Mouse (Mus musculus) c-Kit-positive CD71-positive TER-119-negative erythroid progenitor cells, embryonic 14.5 days (primary cell): ENCODE data around the gene Chst3.
A peak's percentile ranks its signal among the peaks of the same experiment; 100 is the strongest.
"Not testable (repeated sequence)": the region's sequence is repeated elsewhere in the genome, so short reads cannot be mapped to it uniquely, and the experiment has no call there.

ENCODE experiments used
- DNase-seq: peaks from one replicate; pipeline ENCODE4 v3.0.0-alpha.2; 2013; ENCODE audit warnings: low read depth

Chst3 gene

DNA sequence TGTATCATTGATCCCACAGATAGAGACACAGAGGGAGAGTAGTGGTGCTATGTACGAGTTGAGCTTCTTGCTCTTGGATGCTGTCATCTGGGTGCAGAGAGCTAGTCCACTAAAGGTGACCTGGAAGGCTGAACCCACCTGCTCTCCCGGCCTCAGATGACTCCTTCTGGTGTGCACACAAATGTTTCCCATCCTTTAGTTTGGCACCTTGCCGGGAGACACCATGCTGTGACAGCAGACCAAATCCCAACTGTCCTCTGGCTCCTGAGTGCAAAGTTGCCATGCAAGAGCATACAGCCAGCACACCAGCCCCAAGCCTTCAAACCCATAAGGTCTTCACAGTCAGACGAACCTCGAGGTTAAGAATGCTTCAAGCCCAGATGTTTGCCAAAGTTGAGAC, 22.1 kb downstream of the Chst3 start:
- no peak for DNase-seq

DNA sequence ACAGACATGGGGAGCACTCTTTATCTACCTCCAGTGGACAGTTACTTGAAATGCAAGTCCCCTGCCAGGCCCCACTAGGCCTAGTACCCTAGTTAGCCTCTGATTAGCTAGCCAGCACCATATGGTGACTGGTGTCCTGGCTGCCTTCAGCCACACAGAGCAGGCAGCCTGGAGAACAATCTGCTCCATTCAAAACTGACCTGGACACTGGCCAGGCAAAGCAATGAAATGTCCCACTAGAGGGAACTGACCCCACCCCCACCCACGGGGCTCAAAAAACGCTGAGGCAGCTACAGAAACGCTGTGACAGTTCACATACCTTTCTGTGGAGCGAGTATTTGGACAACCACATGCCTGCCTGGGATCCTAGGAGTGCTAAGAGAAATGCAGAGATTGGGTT, 24.0 kb downstream of the Chst3 start:
- no peak for DNase-seq

DNA sequence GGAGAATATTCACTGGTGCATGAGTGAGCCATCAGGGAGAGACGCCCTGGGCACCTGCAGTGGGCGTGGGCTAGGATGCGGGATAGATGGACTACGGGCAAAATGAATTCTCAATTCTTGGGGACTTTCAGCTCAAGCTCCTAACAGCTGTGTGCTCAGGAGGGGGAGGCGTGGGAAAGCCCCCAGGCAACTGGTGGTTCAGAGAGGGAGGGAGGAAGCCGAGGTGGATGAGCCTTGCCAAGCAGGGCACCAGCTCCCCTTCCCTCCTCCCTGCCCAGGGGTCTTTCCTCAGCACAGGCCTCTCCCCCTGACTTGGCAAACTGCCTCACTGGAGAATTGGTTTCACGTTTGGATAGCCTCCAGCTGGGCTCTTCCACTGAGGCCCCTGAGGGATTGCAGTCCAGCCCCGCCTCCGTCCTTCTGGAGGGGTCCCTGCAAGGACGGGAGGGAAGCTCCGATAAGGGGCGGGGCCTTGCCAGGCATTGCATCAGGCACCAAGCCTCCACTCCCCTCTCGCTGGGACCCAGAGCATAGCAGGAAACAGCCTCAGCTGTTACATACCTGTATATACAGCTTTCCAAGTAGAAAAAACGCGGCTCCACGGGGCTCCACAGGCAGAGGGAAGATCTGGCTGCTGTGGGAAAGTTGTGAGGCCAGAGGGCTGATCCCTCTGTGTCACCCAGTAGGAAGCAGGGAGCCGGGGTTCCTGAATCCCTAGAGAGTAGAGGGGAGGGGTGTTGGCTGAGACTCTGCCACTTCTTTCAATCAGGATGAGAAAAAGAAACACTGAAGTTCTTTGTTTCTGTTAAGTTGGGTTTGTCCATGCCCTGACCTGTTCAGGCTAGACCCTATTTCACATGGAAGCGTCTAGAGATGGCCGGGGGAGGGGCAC, 25.3 kb downstream of the Chst3 start:
- DNase-seq: no peak

DNA sequence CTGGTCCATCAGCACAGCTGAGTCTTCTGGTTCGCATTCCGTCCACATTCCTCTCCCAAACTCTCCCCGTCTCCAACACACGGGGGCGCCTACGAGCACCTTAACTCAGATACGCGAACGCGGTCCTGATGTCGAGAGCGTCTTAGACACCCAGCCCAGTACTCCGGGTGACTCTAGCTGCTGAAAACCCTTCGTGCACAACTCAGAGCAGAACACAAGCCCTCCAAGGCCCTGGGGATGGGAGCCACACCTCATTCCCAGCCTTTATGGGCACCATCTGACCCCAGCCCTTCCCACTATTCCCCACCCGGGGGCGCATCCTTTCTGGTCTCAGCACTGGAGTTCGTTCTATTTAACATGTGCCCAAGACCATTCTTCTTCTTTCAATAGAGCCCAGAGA, 27.3 kb downstream of the Chst3 start:
- DNase-seq: peak; percentile 34

DNA sequence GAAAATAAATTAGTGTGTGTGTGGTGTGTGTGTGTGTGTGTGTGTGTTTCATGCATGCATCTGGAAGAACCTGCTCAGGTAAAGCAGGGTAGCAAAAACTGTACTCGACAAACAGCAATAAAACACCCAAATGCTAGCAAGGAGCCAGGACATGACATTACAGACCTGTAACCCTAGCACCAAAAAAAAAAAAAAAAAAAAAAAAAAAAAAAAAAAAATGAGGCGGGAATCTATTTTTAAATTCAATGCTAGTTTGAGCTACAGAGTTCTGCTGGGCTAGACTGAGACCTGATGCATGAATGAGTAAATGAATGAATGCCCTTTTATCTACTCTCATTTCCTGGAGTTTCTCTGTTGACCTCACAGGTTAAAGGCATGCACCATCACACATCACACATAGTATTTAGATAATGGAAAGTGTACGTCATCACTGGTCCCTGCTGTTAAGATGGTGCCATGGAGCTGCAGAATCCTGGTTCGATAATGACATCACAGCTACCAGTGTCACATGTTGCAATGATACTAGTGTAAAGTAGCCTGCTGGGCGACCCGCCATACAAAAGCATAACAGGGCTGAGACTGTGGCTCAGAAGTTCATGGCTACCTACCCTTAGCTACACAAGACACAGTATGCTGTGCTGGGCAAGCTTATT, 29.4 kb downstream of the Chst3 start:
- no peak for DNase-seq

DNA sequence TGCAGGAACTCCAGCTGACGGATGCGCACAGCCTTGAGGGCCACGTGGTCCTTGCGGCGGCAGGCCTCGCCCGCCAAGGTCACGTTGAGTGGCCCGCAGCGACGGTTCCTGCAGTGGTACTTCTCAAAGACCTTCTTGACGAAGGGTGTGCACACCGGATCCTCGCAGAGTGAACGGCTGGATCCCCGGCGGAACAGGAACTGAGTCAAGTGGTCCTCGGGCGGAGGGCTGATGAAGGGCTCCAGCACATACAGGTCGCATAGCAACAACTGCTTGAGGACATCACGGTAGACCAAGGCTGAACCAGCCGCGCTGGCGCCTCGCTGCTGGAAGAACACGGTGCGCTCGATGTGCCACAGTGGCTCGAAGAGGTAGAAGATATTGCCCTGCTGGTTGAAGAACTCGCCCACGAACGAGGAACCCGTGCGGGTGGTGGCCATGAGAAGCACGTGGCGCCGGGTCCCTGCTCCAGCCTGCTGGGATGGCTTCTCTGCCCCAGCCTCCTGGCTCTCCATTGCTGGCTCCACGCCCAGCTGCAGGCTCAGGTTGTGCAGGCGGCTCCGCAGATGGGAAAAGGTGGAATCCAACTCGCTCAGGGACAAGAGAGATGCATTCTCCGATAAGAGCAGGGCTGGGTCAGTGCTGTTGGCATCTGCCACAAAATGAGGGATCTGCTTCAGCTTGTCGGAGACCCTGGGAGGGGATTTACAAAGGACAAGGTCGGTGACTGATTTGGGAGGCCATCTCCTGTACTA, 32.7 kb downstream of the Chst3 start:
- no peak for DNase-seq

DNA sequence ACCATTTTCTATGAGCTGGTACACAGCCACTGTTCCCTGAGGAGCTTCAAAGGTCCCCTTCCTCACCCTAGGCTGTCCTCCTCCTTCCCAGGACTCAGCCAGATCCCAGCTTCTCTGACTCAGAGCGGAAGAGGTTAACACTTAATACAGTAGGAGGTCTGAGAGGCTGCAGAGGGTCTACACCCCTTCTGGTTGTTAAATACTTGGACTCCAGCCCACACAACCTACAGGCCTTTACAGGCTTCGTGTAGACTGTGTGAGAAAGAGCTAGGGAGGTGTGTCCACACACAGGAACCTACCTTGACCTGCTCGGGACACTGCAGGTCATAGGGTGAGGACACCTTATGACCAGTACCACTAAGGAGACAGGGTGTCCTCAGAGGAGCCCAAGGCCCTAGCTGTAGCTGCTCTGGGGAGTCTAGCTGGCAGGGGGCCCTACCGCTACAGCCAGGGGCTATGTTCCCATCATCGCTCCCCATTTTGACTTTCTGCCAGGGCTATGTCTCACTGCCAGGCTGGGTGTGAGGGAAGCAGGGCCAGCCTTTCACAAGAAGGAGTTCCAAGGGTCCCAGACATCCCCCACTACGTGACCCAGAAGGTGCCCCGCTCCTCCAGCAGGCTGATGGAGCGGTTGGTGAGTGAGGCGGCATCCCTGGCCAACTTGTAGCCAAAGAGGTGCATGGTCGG, 33.9 kb downstream of the Chst3 start:
- DNase-seq: no peak

DNA sequence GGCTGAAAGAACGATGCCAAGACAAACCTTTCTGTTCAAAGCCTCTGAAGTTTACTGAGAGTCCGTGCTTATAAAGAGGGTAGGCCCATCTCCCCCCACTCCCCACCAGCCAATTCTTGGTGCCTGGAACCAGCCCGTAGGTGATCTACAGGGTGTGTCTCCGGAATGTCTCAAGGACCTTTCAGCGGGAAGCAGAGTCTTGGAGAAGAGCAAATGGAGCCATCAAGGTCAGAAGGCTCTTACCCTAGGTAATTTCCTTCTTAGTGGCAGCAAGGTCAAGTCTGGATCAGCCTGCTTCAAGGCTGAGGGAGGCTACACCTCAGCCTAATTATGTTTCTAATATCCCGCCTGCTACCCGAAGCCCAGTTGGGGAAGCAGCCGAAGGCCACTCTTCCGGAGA, 43.8 kb downstream of the Chst3 start:
- not testable (repeated sequence) for DNase-seq

DNA sequence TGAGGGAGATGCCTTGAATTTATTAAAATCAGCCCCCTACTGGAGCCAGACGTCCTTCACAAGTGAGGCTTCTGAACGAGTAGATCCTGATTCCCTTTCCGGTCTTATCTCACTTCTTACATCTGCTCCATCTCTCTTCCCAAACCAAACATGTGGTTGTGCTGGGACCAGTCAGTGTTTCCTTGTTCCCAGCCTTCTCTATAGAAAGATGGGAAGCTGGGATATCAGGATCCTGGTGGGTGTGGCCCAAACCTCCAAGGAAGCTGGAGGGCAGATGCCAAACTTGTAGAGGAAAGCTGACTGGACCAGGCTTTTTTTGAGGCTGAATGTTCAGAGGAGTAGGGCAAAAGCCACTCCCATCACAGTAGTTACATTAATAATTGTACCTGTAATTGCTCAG, 44.6 kb downstream of the Chst3 start:
- no peak for DNase-seq

DNA sequence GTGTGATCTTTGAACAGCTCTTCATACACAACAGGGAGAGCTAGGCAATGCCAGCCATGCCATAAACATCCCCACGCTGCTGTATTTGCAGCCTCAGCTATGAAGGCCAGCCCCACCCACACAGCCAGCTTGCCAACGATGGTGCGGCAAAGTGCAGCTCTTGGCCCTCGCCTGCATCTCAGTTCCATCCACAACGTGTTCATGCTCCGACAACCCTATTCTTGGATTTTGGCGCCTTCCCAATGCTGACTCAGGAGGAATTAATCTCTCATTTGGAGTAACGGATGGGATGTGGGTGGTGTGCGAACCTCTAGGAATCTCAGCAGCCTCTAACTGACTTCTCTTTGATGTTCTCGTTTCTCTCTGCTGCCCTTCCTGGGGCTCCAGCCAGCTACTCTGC, 46.0 kb downstream of the Chst3 start:
- no peak for DNase-seq

DNA sequence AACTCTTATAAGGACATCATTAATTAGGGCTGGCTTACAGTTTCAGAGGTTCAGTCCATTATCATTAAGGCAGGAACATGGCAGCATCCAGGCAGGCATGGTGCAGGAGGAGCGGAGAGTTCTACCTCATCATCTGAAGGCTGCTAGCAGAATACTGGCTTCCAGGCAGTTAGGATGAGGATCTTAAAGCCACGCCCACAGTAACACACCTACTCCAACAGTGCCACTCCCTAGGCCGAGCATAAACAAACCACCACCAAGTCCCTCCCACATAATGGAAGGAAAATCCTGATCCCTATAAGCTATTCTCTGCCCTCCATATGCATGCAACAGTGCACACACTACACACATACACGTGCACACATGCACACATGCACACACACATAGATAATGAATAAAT, 46.8 kb downstream of the Chst3 start:
- no peak for DNase-seq

DNA sequence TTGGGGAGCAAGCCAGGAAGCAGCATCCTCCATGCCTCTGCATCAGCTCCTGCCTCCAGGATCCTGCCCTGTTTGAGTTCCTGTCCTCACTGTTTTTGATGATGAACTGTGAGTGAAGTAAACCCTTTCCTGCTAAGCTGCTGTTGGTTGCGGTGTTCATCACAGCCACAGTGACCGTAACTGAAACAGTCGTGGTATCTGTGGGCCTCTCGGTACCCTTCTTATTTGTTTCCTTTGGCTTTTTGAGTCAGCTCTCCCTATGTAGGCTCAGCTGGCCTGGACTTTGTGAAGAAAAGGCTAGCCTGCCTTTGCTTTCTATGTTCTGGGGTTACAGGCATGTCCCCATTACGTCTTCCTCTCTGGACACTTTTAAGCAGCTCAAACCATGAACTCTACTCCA, 47.7 kb downstream of the Chst3 start:
- no peak for DNase-seq

DNA sequence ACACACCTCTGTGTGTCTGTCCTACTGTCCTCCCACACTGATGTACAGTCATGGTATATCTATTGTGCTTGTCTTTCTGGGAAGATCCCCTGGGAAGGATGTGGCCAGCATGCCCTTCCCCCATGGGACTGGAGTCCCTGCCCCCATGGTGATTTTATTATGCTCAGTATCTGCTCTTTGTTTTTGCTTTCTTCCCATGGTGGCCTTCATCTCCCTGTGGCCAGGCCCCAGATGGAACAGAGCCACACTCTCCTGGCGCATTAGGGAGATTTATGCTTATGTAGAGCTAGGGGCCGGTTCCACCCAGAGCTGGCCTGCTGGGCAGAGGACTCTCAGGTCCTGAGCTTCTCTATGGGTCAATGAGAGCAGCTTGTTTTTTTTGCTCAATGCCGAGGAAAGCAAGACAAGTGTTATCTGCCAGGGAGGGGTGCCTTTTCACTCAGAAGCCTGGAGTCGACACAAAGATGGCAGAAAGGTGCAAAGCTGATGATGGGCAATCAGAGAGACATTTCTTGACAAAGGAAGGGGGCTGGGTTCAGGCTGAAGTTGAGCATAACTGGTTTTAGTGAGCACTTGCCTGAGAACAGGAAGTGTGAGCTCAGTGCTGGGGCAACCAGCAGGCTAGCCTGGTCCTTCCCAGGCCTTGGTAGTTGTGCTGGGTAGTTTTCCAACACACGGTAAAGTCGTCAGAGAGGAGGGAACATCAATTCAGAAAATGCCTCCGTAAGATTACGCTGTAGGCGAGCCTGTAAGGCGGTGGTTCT, 48.6 kb downstream of the Chst3 start:
- DNase-seq: no peak

DNA sequence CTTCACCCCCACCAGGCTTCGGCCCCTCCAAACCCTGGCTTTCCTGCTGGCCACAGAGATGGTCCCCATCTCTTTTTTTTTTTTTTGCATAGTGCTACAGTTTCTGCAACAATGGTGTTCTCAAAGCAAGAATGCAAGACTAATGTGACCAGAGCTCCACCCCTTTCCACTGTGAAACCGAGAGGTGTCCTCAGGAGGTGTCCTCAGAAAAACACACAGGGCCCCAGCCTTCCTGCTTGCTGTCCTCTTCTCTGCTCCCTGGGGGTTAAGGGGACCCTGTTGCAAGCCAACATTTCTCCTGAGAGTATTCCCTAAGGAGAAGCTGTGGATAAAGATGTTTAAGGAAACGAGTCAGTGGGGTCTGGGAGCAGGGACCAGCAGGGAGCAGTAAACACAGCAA, 50.1 kb downstream of the Chst3 start:
- DNase-seq: no peak

DNA sequence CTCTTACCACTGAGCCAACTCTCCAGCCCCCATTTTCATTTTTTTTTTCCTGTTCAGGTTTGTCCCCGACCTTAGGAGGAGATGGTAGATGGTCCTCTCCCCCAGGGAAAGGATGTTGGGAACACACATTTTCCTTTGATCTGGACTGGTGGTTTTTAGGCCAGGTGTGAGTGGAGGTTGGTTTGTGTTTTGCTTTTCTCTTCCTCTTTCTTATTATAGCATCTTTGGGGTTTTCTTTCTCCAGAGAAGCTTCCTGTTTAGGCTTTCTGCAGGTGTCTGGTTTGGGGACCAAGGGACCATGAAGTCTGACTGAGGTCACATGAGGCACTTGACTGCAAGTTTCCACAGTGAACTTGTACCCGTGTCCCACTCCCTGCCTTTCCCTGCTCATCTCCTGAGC, 50.8 kb downstream of the Chst3 start:
- no peak for DNase-seq

DNA sequence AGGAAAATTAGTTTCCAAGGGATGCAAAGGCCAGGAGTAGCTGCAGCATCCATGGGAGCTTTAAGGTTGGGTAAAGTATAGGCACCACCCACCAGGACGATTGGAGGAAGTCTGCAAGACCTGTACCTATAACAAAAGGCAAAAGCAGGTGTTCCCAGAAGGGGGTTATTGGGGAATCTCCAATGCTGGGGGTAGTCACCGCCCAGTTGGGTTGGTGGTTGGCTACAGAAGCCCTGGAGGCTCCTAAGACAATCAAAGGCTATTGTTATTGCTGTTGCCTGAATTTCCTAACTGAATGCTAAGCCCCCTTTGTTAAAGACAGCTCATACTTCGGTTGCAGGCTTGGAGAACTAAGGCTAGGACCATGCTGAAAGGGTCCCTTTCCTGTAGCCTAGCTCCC, 53.0 kb downstream of the Chst3 start:
- DNase-seq: no peak

DNA sequence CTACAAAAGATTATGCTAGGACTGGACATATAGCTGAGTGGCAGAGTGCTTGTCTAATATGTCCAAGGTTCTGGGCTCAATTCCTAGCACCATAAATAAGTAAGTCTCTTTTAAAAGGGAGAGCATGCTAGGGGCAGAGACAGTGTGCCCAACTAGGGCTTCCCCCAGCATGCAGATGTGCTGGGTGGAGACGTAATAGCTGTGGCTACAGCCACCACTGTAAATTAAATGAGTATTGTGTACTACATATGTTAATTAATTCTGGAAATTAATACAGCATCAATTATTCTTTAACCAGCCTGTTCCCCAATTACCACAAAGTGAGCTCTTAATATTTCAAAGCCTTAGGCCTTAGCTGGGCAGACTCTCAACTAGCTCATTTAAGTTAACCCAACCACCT, 54.2 kb downstream of the Chst3 start:
- DNase-seq: no peak

DNA sequence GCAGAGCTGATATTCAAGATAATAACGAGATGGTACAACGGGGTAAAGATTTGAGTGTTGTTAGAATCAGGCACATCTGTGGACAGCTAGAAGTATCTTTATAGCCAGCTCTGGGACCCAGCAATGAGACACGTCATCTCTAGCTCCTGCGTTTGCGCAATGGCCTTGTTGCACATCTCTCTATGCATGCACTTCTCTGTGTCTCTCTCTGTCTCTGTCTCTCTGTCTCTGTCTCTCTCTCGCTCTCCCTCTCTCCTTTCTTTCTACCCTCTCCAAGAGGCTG, 56.1 kb downstream of the Chst3 start:
- DNase-seq: no peak

DNA sequence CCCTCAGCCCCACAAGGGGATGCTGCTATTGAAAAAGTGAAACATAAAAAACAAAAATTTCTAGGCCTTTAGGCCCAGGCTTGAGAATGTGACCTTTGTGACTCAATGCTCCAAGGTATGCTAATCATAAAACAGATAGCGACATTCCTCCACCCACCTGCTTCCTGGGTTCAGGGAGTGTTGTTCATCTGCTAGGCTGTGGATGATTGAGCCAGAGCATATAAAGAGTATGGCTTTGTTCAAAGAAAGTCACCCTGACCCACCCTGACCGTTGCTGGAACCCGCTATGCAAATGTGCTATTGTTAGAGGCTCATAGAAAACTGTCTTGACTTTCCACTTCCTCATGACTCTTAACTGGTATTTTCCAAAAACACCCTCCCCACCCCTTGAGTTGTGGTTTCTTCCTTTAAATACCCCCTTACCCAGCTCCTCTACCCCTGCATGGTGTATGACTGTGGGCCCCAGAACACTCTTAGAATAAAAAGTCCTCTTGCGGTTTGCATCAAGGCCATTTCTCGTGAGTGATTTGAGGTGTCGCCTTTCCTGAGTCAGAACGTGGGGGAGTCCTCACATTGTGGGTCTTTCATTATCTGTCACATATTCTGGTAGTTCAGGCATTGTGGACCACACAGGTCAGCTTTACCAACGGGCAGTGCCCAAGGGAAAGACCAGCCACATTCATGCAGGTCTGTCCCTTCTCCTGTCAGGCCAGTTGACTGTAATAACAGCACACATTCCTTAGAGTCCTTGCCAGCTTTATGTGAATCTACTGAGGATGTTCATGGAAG, 56.7 kb downstream of the Chst3 start:
- not testable (repeated sequence) for DNase-seq

DNA sequence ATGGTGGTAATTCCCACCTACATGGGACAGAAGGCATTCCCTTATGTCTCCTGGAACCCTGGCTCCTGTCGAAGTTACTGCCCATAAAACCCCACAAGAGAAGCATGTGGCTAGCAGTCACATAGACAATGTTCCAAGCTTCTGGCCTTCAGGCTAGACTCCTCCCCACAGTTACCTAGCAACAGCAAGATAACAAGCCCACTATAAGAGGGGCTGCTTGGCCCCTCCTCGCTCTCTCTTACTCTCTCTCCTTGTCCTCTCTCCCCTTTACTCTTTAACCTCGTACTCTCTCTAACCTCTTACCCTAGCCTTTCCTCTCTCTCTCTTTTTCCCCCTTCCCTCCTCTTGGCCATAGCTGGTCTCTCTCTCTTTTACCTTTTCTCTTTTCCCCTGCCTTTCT, 57.7 kb downstream of the Chst3 start:
- DNase-seq: not testable (repeated sequence)

DNA sequence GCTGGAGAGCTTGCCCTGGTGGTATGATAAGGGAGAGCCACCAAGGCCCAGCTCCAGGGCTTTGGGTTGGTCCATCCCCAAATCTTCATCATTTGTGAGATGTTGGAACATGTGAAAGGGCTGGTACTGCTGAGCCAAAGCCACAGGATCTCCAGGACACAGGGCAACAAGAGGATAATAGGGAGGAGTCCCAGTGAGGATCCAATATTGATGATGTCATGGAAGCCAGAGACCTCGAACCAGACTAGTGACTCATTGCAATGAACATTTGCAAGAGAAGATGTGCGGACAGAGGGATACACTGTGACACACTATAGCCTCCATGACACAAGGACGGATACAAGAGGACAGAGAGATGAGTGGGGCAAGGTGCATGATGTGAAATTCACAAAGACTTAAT, 60.9 kb downstream of the Chst3 start:
- DNase-seq: no peak
